Mouse (Mus musculus) G1E (cell line): ENCODE measurements at regions not wholly inside any gene's neighbourhood (a gene's known extent, or its start where the extent isn't known, plus 50 kb on each side); places are given as distances from the start of the nearest gene placed in this dataset.

Experiments
- CTCF ChIP-seq: IDR thresholded peaks from 2 replicates; pipeline ENCODE4 v1.5.1; 2012; ENCODE audit warnings: low read depth, low read length, inconsistent platforms, mixed read lengths
- GATA1 ChIP-seq: IDR thresholded peaks from 2 replicates; pipeline ENCODE4 v1.6.1; 2012; ENCODE audit warnings: borderline replicate concordance, low read length, inconsistent platforms, mixed read lengths
- POLR2AphosphoS5 ChIP-seq: IDR thresholded peaks from 2 replicates; pipeline ENCODE4 v1.6.1; 2012; ENCODE audit warnings: low read depth, low read length, inconsistent platforms; ENCODE audit not compliant: insufficient replicate concordance

GRCm38 (mm10) chr8:11959466-11959865 is 119.2 kb downstream of the Tex29 start:
- TF ChIP-seq GATA1 (no peak), CTCF (no peak), POLR2AphosphoS5 (no peak)
